Mouse (Mus musculus) hematopoietic multipotent progenitor cell, adult 10-12 weeks (in vitro differentiated cells): ENCODE measurements around the gene Slc44a4. TPM values are rescaled to one million over a fixed set of nuclear protein-coding genes. Genes with fewer than 3 reads are reported as not detected.

Source experiments
- polyA plus RNA-seq: library from polyadenylated mRNA; stranded (reverse); fragments of >175 nt; gene quantifications from 2 replicates; pipeline ENCODE4 v1.2.3, GENCODE M21; 2012; ENCODE audit warnings: low replicate concordance

Gene Slc44a4
- not detected in 2 replicates for polyA plus RNA-seq

GRCm38 (mm10) chr17:34913930-34914665 lies at the start of gene Slc44a4:
Slc44a4 (plus strand) TSS chr17:34914466.

GRCm38 (mm10) chr17:34879336-34879879 lies 34.9 kb upstream of the Slc44a4 start, which contains the start of gene Zbtb12:
Zbtb12 (plus strand) TSS chr17:34879483.

GRCm38 (mm10) chr17:34881683-34882310 lies 32.5 kb upstream of the Slc44a4 start, which contains the start of gene Gm20547:
Gm20547 (minus strand) TSS chr17:34882042.

GRCm38 (mm10) chr17:34898160-34898586 lies 16.1 kb upstream of the Slc44a4 start, which contains the start of the genes C2 and Ehmt2:
C2 (minus strand) TSS chr17:34898265.
Ehmt2 (plus strand) TSS chr17:34898469.

GRCm38 (mm10) chr17:34931061-34931734 lies 16.9 kb downstream of the Slc44a4 start, which contains the start of gene Neu1:
Neu1 (plus strand) TSS chr17:34931253.

GRCm38 (mm10) chr17:34959130-34959778 lies 45.0 kb downstream of the Slc44a4 start, which contains the start of gene Hspa1b:
Hspa1b (minus strand) TSS chr17:34959238.

GRCm38 (mm10) chr17:34969822-34970221 lies 55.6 kb downstream of the Slc44a4 start, which contains the start of gene Gm20481:
Gm20481 (plus strand) TSS chr17:34969912.

GRCm38 (mm10) chr17:34972069-34972749 lies 57.9 kb downstream of the Slc44a4 start, which contains the start of the genes Hspa1a and Hspa1l:
Hspa1a (minus strand) TSS chr17:34972156.
Hspa1l (plus strand) TSS chr17:34972703.

Other genes with a start within 250 kb of the Slc44a4 start
- gene Tnxb, start 243.9 kb upstream of the Slc44a4 start, polyA plus RNA-seq = 0.28 and 0.68 TPM in 2 replicates
- 1.6 and 2.8 TPM in 2 replicates for gene C4b, start 170.6 kb upstream of the Slc44a4 start, polyA plus RNA-seq
- 0.26 and 0.85 TPM in 2 replicates for gene Cyp21a1, start 109.9 kb upstream of the Slc44a4 start, polyA plus RNA-seq
- gene Stk19, start 77.5 kb upstream of the Slc44a4 start, polyA plus RNA-seq = 35.1 and 41.2 TPM in 2 replicates
- gene Dxo, start 77.4 kb upstream of the Slc44a4 start, polyA plus RNA-seq = 64.7 and 107 TPM in 2 replicates
- 73.9 and 94.6 TPM in 2 replicates for gene Skiv2l, start 64.3 kb upstream of the Slc44a4 start, polyA plus RNA-seq
- gene Nelfe, start 64.1 kb upstream of the Slc44a4 start, polyA plus RNA-seq = 110 and 113 TPM in 2 replicates
- gene Cfb, start 51.9 kb upstream of the Slc44a4 start, polyA plus RNA-seq = 0.42 and 1.0 TPM in 2 replicates
- gene Zbtb12, start 35.0 kb upstream of the Slc44a4 start, polyA plus RNA-seq = 12.3 and 13.4 TPM in 2 replicates
- 0.10 TPM in 1 of 2 replicates, not detected in the other for gene Gm20547, start 32.4 kb upstream of the Slc44a4 start, polyA plus RNA-seq
- gene C2, start 16.2 kb upstream of the Slc44a4 start, polyA plus RNA-seq = 1.6 and 6.5 TPM in 2 replicates
- gene Ehmt2, start 16.0 kb upstream of the Slc44a4 start, polyA plus RNA-seq = 299 and 719 TPM in 2 replicates
- 46.6 and 61.8 TPM in 2 replicates for gene Neu1, start 16.8 kb downstream of the Slc44a4 start, polyA plus RNA-seq
- gene Hspa1b, start 44.8 kb downstream of the Slc44a4 start, polyA plus RNA-seq = 3.0 and 6.4 TPM in 2 replicates
- gene Gm20481, start 55.4 kb downstream of the Slc44a4 start, polyA plus RNA-seq = not detected in 2 replicates
- 0.68 and 2.2 TPM in 2 replicates for gene Hspa1a, start 57.7 kb downstream of the Slc44a4 start, polyA plus RNA-seq
- gene Hspa1l, start 58.2 kb downstream of the Slc44a4 start, polyA plus RNA-seq = not detected in 2 replicates
- gene Lsm2, start 67.4 kb downstream of the Slc44a4 start, polyA plus RNA-seq = 51.7 and 75.3 TPM in 2 replicates
- 768 and 1,214 TPM in 2 replicates for gene Vars, start 86.5 kb downstream of the Slc44a4 start, polyA plus RNA-seq
- 0.51 and 1.3 TPM in 2 replicates for gene Vwa7, start 102.1 kb downstream of the Slc44a4 start, polyA plus RNA-seq
- gene Sapcd1, start 113.5 kb downstream of the Slc44a4 start, polyA plus RNA-seq = 93.8 and 249 TPM in 2 replicates
- gene Msh5, start 132.3 kb downstream of the Slc44a4 start, polyA plus RNA-seq = 54.6 and 127 TPM in 2 replicates
- gene Clic1, start 135.5 kb downstream of the Slc44a4 start, polyA plus RNA-seq = 161 and 172 TPM in 2 replicates
- 6.4 and 6.5 TPM in 2 replicates for gene Ddah2, start 144.6 kb downstream of the Slc44a4 start, polyA plus RNA-seq
- gene Ly6g6c, start 150.9 kb downstream of the Slc44a4 start, polyA plus RNA-seq = 0.17 TPM in 1 of 2 replicates, not detected in the other
- 0.16 and 0.42 TPM in 2 replicates for gene Mpig6b, start 151.7 kb downstream of the Slc44a4 start, polyA plus RNA-seq
- gene Ly6g6e, start 162.4 kb downstream of the Slc44a4 start, polyA plus RNA-seq = not detected in 2 replicates
- gene Ly6g6d, start 163.6 kb downstream of the Slc44a4 start, polyA plus RNA-seq = not detected in 2 replicates
- not detected in 2 replicates for gene Ly6g6f, start 171.1 kb downstream of the Slc44a4 start, polyA plus RNA-seq
- gene Abhd16a, start 174.8 kb downstream of the Slc44a4 start, polyA plus RNA-seq = 115 and 170 TPM in 2 replicates
- not detected in 2 replicates for gene Ly6g5c, start 193.8 kb downstream of the Slc44a4 start, polyA plus RNA-seq
- gene Ly6g5b, start 201.0 kb downstream of the Slc44a4 start, polyA plus RNA-seq = 0.24 and 0.66 TPM in 2 replicates
- 76.2 and 161 TPM in 2 replicates for gene Gpank1, start 207.0 kb downstream of the Slc44a4 start, polyA plus RNA-seq
- 50.0 and 73.9 TPM in 2 replicates for gene Csnk2b, start 207.6 kb downstream of the Slc44a4 start, polyA plus RNA-seq
- 21.2 and 21.9 TPM in 2 replicates for gene D17H6S53E, start 211.9 kb downstream of the Slc44a4 start, polyA plus RNA-seq
- 0.18 and 0.28 TPM in 2 replicates for gene Apom, start 217.6 kb downstream of the Slc44a4 start, polyA plus RNA-seq
- 414 and 841 TPM in 2 replicates for gene Bag6, start 220.7 kb downstream of the Slc44a4 start, polyA plus RNA-seq